Mouse (Mus musculus): ENCODE measurements around the gene Timp4. TPM values are rescaled to one million over a fixed set of nuclear protein-coding genes. Genes with fewer than 3 reads are reported as not detected.

Gene Timp4
- polyA plus RNA-seq, 1 experiment from 2014 or later = 0.17 TPM

DNA sequence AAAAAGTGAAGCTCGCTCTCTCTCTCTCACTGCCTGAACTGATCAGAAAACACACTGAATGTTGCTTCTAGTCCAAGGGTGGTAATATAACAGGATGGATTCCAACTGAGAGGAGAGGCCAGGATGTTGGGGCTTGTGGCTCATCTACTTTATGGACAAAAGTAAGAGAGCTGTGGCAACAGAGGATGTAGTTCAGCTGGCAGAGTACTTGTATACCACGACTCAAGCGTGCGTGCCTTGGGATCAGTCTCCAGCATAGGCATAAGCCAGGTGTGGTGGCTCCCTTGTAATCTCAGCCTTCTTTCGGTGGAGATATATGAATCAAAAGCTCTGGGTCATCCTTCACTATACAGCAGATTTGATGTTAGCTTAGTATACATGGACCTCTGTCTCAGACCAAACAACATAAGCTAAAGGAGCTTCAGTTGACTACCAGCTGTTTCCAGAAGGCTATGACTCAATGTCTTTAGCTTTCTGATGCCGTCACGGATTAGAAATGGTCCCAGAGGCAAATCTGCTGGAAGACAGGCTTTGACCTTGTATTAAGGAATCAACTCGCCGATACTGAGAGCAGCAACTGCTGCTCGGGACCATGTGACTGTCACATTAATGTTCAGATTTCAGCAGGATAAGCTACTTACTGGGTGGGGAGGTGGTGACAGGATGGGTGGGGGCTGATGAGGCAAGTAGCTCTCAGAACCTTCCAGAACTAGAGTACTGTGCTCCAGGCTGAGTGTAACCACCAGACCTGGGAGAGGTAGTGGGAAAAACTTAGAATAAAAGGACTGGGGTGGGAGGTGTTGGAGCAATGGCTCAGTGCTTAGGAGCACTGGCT, 16.8 kb upstream of the Timp4 start:
- Histone ChIP-seq H3K27ac (ENCODE audit: low read depth, low read length) (no peak overlapping the region), H3K9me3 (ENCODE audit: control insufficient read depth) (no peaks in the 10 kb centered on the region), H3K4me2 (replicated peaks; ENCODE audit: low read depth) (no peak overlapping the region), H3K4me3 (ENCODE audit: low read depth, low read length) (no peak overlapping the region), H3K9ac (ENCODE audit: low read depth, low read length) (no peak overlapping the region), H3K36me3 (ENCODE audit: control insufficient read depth, insufficient read depth) (no peaks in the 10 kb centered on the region), H3K4me1 (replicated peaks; ENCODE audit: control insufficient read depth, insufficient read depth, low read length) (no peaks in the 10 kb centered on the region), H3K27me3 (replicated peaks; ENCODE audit: control insufficient read depth, insufficient read depth, low read length) (no peaks in the 10 kb centered on the region)
- TF ChIP-seq CTCF (IDR thresholded peaks at IDR 0.05; ENCODE audit: low read depth) = no peak
- no peak for ATAC-seq
- 88% methylated on average over 10 of the region's 10 CpGs for WGBS

DNA sequence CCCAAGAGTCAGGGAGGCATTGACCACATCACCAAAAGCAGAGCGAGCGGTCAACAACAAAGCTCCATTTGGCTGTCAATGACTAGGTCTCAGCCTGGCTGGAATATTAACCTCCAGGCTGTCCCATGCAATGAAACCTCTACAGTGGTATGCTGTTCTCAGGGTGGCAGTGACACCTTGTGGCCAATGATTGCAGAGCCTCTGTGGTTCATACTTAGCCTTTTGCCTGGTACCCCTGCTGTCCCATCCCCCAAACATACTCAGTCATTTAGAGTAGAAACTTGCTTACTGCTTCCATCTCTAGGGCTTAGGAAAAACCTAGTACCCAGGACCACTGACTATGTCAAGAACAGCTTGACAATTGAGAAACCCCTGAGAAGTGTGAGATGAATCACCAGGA, 15.9 kb upstream of the Timp4 start:
- Histone ChIP-seq H3K4me3 (ENCODE audit: low read depth, low read length) (no peak overlapping the region), H3K9me3 (ENCODE audit: control insufficient read depth) (no peaks in the 10 kb centered on the region), H3K4me2 (replicated peaks; ENCODE audit: low read depth) (no peak overlapping the region), H3K36me3 (ENCODE audit: control insufficient read depth, insufficient read depth) (no peaks in the 10 kb centered on the region), H3K27me3 (replicated peaks; ENCODE audit: control insufficient read depth, insufficient read depth, low read length) (no peaks in the 10 kb centered on the region), H3K27ac (ENCODE audit: low read depth, low read length) (no peak overlapping the region), H3K9ac (ENCODE audit: low read depth, low read length) (no peak overlapping the region), H3K4me1 (replicated peaks; ENCODE audit: control insufficient read depth, insufficient read depth, low read length) (no peaks in the 10 kb centered on the region)
- peak; percentile 51; the same call in 1 of the 2 replicates for ATAC-seq
- TF ChIP-seq CTCF (IDR thresholded peaks at IDR 0.05; ENCODE audit: low read depth) = peak; percentile 98
- 61% methylated on average over 2 of the region's 2 CpGs for WGBS

DNA sequence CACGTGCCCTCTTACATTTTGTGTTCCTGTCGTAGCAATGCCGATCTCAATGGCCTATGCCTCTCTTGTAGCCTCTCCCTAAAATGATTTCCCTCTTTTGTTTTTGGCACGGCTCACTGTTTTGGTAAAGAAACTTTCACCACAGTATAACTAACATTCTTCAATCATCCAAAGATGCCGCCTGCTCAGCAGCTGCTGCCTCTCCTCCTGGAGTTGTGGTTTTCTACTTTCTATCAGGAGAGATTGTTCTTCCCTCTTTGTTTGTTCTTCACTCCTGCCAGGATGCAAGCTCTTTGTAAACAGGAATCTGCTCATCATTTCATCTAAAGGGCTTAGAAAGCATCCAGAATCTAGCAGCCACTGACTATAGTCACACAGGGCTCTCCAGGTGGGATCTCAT, 14.8 kb upstream of the Timp4 start:
- no peak overlapping the region for H3K9ac ChIP-seq (ENCODE audit: low read depth, low read length)
- ATAC-seq = no peak
- H3K4me2 ChIP-seq (replicated peaks; ENCODE audit: low read depth) = no peak overlapping the region
- H3K27ac ChIP-seq (ENCODE audit: low read depth, low read length) = no peak overlapping the region
- WGBS = 76% methylated on average over 5 of the region's 5 CpGs
- no peak overlapping the region for H3K4me3 ChIP-seq (ENCODE audit: low read depth, low read length)
- no peak for TF ChIP-seq CTCF (IDR thresholded peaks at IDR 0.05; ENCODE audit: low read depth)
- no peaks in the 10 kb centered on the region for H3K27me3 ChIP-seq (replicated peaks; ENCODE audit: control insufficient read depth, insufficient read depth, low read length)
- H3K9me3 ChIP-seq (ENCODE audit: control insufficient read depth) = no peaks in the 10 kb centered on the region
- no peaks in the 10 kb centered on the region for H3K36me3 ChIP-seq (ENCODE audit: control insufficient read depth, insufficient read depth)
- H3K4me1 ChIP-seq (replicated peaks; ENCODE audit: control insufficient read depth, insufficient read depth, low read length) = no peaks in the 10 kb centered on the region

DNA sequence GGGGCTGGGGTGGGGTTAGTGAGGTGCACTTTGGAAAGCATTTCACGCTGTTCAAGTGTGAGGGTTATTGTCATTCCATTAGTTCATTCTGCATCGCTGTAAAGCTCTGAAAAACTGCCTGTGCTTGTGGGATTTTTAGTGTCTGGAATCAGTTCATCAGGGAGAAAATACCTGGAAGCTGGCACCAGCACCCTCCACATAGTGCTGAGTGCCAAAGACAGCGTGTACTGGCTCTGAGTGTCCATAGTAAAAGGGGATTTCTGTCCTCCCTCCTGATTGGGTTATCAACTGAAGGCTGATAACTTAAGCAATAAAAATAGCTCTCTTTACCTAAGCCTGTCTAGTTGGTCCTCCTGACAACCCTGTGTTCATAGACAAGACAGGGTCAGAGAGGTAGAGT, 8.5 kb upstream of the Timp4 start:
- ATAC-seq = no peak
- H3K27me3 ChIP-seq (replicated peaks; ENCODE audit: control insufficient read depth, insufficient read depth, low read length) = no peaks in the 10 kb centered on the region

DNA sequence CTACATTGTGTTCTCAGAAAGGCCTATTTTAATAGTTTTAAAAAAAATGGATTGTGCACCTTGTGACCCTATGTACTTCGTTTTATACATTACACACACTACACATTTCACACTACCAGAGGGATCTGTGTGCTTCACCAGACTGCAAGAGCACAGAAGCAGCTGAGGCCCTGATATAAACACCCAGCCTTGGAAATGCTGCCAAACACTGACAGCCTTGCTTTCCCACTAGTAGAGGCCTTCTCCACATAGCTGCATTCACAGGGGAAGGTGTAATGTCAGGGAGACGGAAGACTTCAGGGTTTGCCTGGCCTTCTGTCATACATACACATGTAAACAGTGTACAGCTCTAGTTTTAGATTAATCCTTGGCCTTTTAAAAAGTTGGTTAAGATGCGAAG, 3.2 kb upstream of the Timp4 start:
- H3K36me3 ChIP-seq (ENCODE audit: control insufficient read depth, insufficient read depth) = no peaks in the 10 kb centered on the region
- no peak for ATAC-seq
- no peak overlapping the region for H3K4me3 ChIP-seq (ENCODE audit: low read depth, low read length)
- no peak overlapping the region for H3K27ac ChIP-seq (ENCODE audit: low read depth, low read length)
- no peak for TF ChIP-seq CTCF (IDR thresholded peaks at IDR 0.05; ENCODE audit: low read depth)
- no peak overlapping the region for H3K4me2 ChIP-seq (replicated peaks; ENCODE audit: low read depth)
- H3K4me1 ChIP-seq (replicated peaks; ENCODE audit: control insufficient read depth, insufficient read depth, low read length) = no peaks in the 10 kb centered on the region; the same call in 1 of the 2 replicates
- H3K27me3 ChIP-seq (replicated peaks; ENCODE audit: control insufficient read depth, insufficient read depth, low read length) = no peaks in the 10 kb centered on the region
- no peak overlapping the region for H3K9ac ChIP-seq (ENCODE audit: low read depth, low read length)
- WGBS = 76% methylated on average over 3 of the region's 3 CpGs
- H3K9me3 ChIP-seq (ENCODE audit: control insufficient read depth) = no peaks in the 10 kb centered on the region

More for the DNA sequence above, 8.5 kb upstream of the Timp4 start:
- WGBS = 37% methylated on average over 3 of the region's 3 CpGs
- no peaks in the 10 kb centered on the region for H3K9me3 ChIP-seq (ENCODE audit: control insufficient read depth)
- no peak overlapping the region for H3K4me3 ChIP-seq (ENCODE audit: low read depth, low read length)
- no peak overlapping the region for H3K27ac ChIP-seq (ENCODE audit: low read depth, low read length)
- no peaks in the 10 kb centered on the region for H3K4me1 ChIP-seq (replicated peaks; ENCODE audit: control insufficient read depth, insufficient read depth, low read length)
- H3K4me2 ChIP-seq (replicated peaks; ENCODE audit: low read depth) = no peak overlapping the region
- no peaks in the 10 kb centered on the region for H3K36me3 ChIP-seq (ENCODE audit: control insufficient read depth, insufficient read depth)
- no peak for TF ChIP-seq CTCF (IDR thresholded peaks at IDR 0.05; ENCODE audit: low read depth)
- H3K9ac ChIP-seq (ENCODE audit: low read depth, low read length) = no peak overlapping the region

DNA sequence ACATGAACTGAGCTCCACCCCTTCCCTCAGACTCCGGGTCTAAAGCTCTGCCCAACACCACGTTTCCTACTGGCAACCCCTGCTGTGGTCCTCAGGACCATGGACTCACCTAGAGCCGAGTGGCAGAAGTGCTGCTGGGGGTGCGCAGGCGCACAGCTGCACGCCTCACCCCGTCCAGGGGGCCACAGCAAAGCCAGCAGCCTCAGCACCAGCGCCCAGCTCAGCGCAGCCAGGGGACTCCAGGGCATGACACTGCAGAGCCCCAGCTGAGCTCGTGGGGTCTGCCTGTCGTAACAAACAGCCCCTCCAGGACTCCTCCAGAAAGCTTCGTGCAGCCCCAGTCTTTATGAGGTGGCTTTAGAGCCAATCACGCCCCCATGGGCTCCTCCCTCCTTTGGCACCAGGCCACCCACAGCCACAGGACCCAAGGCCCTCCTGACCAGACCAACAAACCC, 447 bp downstream of the Timp4 start:
- TF ChIP-seq CTCF (IDR thresholded peaks at IDR 0.05; ENCODE audit: low read depth) = no peak
- Histone ChIP-seq H3K9ac (ENCODE audit: low read depth, low read length) (no peak overlapping the region), H3K4me2 (replicated peaks; ENCODE audit: low read depth) (peak overlapping the region; percentile 56), H3K27me3 (replicated peaks; ENCODE audit: control insufficient read depth, insufficient read depth, low read length) (no peaks in the 10 kb centered on the region), H3K4me3 (ENCODE audit: low read depth, low read length) (0 out of 2 replicates have a peak overlapping the region, but pooled peaks have one; percentile 7), H3K4me1 (replicated peaks; ENCODE audit: control insufficient read depth, insufficient read depth, low read length) (no peaks in the 10 kb centered on the region; the same call in 1 of the 2 replicates), H3K36me3 (ENCODE audit: control insufficient read depth, insufficient read depth) (no peaks in the 10 kb centered on the region), H3K9me3 (ENCODE audit: control insufficient read depth) (no peaks in the 10 kb centered on the region), H3K27ac (ENCODE audit: low read depth, low read length) (no peak overlapping the region)
- ATAC-seq = no peak
- 11% methylated on average over 13 of the region's 13 CpGs for WGBS
